ENCODE assay signal across 17 mouse cellular contexts in genomic region chr3:130902376-130902775, GRCm38 (mm10).
"Had no signal": no experiment of that assay in that cellular context is flagged by ENCODE, and none has a peak within 500 bp of the region (broad histone marks: within the 10 kb centered on the region; RNA-seq: fewer than 3 reads in every experiment).

No protein-coding gene starts in this region.

- H3K4me1 ChIP-seq: liver, embryonic 12.5 days; midbrain, embryonic 12.5 days; neural tube, embryonic 13.5 days; neural tube, embryonic 15.5 days had no signal

- H3K27ac ChIP-seq: liver, embryonic 12.5 days; liver, embryonic 14.5 days; midbrain, embryonic 10.5 days; midbrain, embryonic 12.5 days; neural tube, embryonic 13.5 days; neural tube, embryonic 15.5 days had no signal

- H3K27me3 ChIP-seq: liver, embryonic 12.5 days; midbrain, embryonic 12.5 days; neural tube, embryonic 13.5 days; neural tube, embryonic 15.5 days had no signal

- H3K9me3 ChIP-seq: liver, embryonic 12.5 days; midbrain, embryonic 10.5 days; midbrain, embryonic 12.5 days; neural tube, embryonic 13.5 days; neural tube, embryonic 15.5 days had no signal

- H3K4me3 ChIP-seq: liver, embryonic 12.5 days; midbrain, embryonic 10.5 days; midbrain, embryonic 12.5 days; myocyte; neural tube, embryonic 13.5 days; neural tube, embryonic 15.5 days had no signal

- DNase-seq: lung, adult 18-20 months; lung, embryonic 14.5 days; lung, postnatal 10 days; lung, postnatal 4 days; midbrain, embryonic 14.5 days; retina, postnatal 1 day; right cerebral cortex, adult 18-20 months; right cerebral cortex, postnatal 25 days; right cerebral cortex, postnatal 4 days; spleen, adult 18-20 months had no signal

- H3K36me3 ChIP-seq: liver, embryonic 12.5 days; midbrain, embryonic 10.5 days; midbrain, embryonic 12.5 days; neural tube, embryonic 13.5 days; neural tube, embryonic 15.5 days had no signal
